ENCODE assay signal across 29 mouse cellular contexts in the genomic region with DNA sequence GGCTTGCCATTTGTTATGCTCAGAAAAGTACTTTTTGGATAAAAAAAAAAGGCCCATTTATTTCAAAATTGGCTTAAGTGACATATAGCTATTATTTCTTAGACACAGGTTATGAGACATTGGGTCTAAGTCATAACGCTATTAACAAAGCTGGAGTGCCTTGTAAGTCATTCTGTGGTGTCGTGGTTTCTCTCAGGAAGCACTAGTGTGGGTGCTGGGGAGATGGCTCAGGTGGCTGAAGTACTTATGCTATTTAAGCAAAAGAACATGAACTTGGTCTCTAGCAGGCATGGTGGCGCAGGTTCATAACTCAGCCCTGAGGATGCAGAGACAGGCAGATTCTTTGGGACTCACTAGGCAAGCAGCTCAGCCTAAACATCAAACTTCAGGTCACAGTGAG. TPM values are rescaled to one million over a fixed set of nuclear protein-coding genes. Genes with fewer than 3 reads are reported as not detected.
A peak's percentile ranks its signal among the peaks of the same experiment; 100 is the strongest.
DNase-seq lines count a peak whose midpoint lies in the region; ATAC-seq lines count a peak whose summit lies in the region.
"Had no signal": no experiment of that assay in that cellular context is flagged by ENCODE, and none has a peak within 500 bp of the region (broad histone marks: within the 10 kb centered on the region; RNA-seq: fewer than 3 reads in every experiment).

No protein-coding gene starts in this region.

- H3K36me3 ChIP-seq in heart, embryonic 10.5 days, result no peaks in the 10 kb centered on the region
- no peaks in the 10 kb centered on the region for H3K36me3 ChIP-seq in hindbrain, embryonic 14.5 days (replicated peaks; ENCODE audit: control insufficient read depth, insufficient read depth)
- H3K36me3 ChIP-seq: embryonic facial prominence, embryonic 13.5 days; embryonic facial prominence, embryonic 15.5 days; forebrain, embryonic 10.5 days; forebrain, embryonic 12.5 days had no signal

- DNase-seq in heart, embryonic 10.5 days (ENCODE audit: low spot score), result peak; percentile 16
- DNase-seq in heart, postnatal 14 days, result no peak
- no peak for DNase-seq in hindbrain, embryonic 14.5 days (ENCODE audit: low spot score)
- DNase-seq in frontal cortex, postnatal 36 days (ENCODE audit: low spot score in 2 of 2), result no peak
- DNase-seq: adrenal gland, adult 8-10 months; adrenal gland, postnatal 14 days; adrenal gland, postnatal 36 days; B cell, adult 2 months; cerebellum, adult 11-12 months; cerebellum, adult 2 months; cerebellum, adult 9-10 months; cerebellum, postnatal 10 days; cerebellum, postnatal 25 days; embryo, embryonic 11 days had no signal

- intact Hi-C loops in heart, postnatal 14 days (cut with DNase I), result no loop called here

- no peaks in the 10 kb centered on the region for H3K9me3 ChIP-seq in heart, embryonic 10.5 days
- no peaks in the 10 kb centered on the region for H3K9me3 ChIP-seq in hindbrain, embryonic 14.5 days (ENCODE audit: control insufficient read depth, low read length)
- H3K9me3 ChIP-seq: embryonic facial prominence, embryonic 13.5 days; embryonic facial prominence, embryonic 15.5 days; forebrain, embryonic 10.5 days; forebrain, embryonic 12.5 days had no signal

- H3K27ac ChIP-seq in heart, embryonic 10.5 days, result no peak overlapping the region
- H3K27ac ChIP-seq in hindbrain, embryonic 14.5 days, result no peak overlapping the region
- H3K27ac ChIP-seq: embryonic facial prominence, embryonic 13.5 days; embryonic facial prominence, embryonic 15.5 days; forebrain, embryonic 10.5 days; forebrain, embryonic 12.5 days had no signal

- no peak overlapping the region for H3K4me2 ChIP-seq in hindbrain, embryonic 14.5 days (replicated peaks)
- H3K4me2 ChIP-seq: embryonic facial prominence, embryonic 13.5 days; embryonic facial prominence, embryonic 15.5 days; forebrain, embryonic 12.5 days had no signal

- no peaks in the 10 kb centered on the region for H3K27me3 ChIP-seq in heart, embryonic 10.5 days (ENCODE audit: insufficient read depth, poor library complexity, severe bottlenecking)
- no peaks in the 10 kb centered on the region for H3K27me3 ChIP-seq in hindbrain, embryonic 14.5 days (ENCODE audit: control insufficient read depth, insufficient read depth, low read length)
- H3K27me3 ChIP-seq: CH12.LX; embryonic facial prominence, embryonic 13.5 days; embryonic facial prominence, embryonic 15.5 days; forebrain, embryonic 12.5 days; Patski had no signal

- ATAC-seq in common myeloid progenitor, adult 5-6 weeks (replicated peaks; ENCODE audit: low read depth, poor library complexity, severe bottlenecking), result peak; percentile 42; the same call in 1 of the 2 replicates
- no peak for ATAC-seq in hindbrain, embryonic 14.5 days (ENCODE audit: low FRiP score)
- ATAC-seq: activated CD4-positive, CD25-positive, alpha-beta regulatory T cell, adult 4 months; CD4-positive, CD25-positive, alpha-beta regulatory T cell, adult 4 months; forebrain, embryonic 14.5 days; forebrain, embryonic 16.5 days; Patski had no signal

- peaks cover 4% of the 10 kb centered on the region; the same call in 1 of the 2 replicates for H3K4me1 ChIP-seq in heart, embryonic 10.5 days
- no peaks in the 10 kb centered on the region for H3K4me1 ChIP-seq in hindbrain, embryonic 14.5 days (replicated peaks; ENCODE audit: control insufficient read depth, insufficient read depth, low read length)
- H3K4me1 ChIP-seq: embryonic facial prominence, embryonic 13.5 days; embryonic facial prominence, embryonic 15.5 days; forebrain, embryonic 10.5 days; forebrain, embryonic 12.5 days had no signal

- H3K4me3 ChIP-seq in heart, embryonic 10.5 days, result no peak overlapping the region
- H3K4me3 ChIP-seq in hindbrain, embryonic 14.5 days (replicated peaks; ENCODE audit: low read length), result no peak overlapping the region
- H3K4me3 ChIP-seq: embryonic facial prominence, embryonic 13.5 days; embryonic facial prominence, embryonic 15.5 days; erythroblast, embryonic 14.5 days; forebrain, embryonic 10.5 days; forebrain, embryonic 12.5 days had no signal

- 89% methylated on average over 3 of the region's 3 CpGs for WGBS in heart, embryonic 10.5 days
- 97% methylated on average over 3 of the region's 3 CpGs for WGBS in hindbrain, embryonic 14.5 days

- H3K9ac ChIP-seq in hindbrain, embryonic 14.5 days, result no peak overlapping the region
- H3K9ac ChIP-seq: embryonic facial prominence, embryonic 13.5 days; embryonic facial prominence, embryonic 15.5 days; forebrain, embryonic 12.5 days had no signal

RNA-seq across cellular contexts. Expression of a gene that starts 10.4 kb away (rescaled TPM):
- polyA plus RNA-seq in heart, embryonic 10.5 days (2016; fragmentation: Nextera tagmentation; extraction: Ambion mirVana), result 63.0 and 67.4 TPM in 2 replicates
- total RNA-seq in heart, postnatal 14 days (2021), result 10 to 100 TPM; 49.1 to 55.4 TPM
- 64.9 and 91.7 TPM in 2 replicates for total RNA-seq in common myeloid progenitor, adult 5-6 weeks (2017)
- 63.8 and 71.3 TPM in 2 replicates for polyA plus RNA-seq in hindbrain, embryonic 14.5 days (2014; fragmentation: Nextera tagmentation; extraction: Ambion mirVana)

RNA-seq across cellular contexts. Expression of a gene that starts 30.1 kb away (rescaled TPM):
- 8.6 and 10.5 TPM in 2 replicates for polyA plus RNA-seq in heart, embryonic 10.5 days (2016; fragmentation: Nextera tagmentation; extraction: Ambion mirVana)
- 10 to 100 TPM; 19.9 to 23.2 TPM for total RNA-seq in heart, postnatal 14 days (2021)
- 60.8 and 71.6 TPM in 2 replicates for total RNA-seq in common myeloid progenitor, adult 5-6 weeks (2017)
- polyA plus RNA-seq in hindbrain, embryonic 14.5 days (2014; fragmentation: Nextera tagmentation; extraction: Ambion mirVana), result 14.4 and 17.2 TPM in 2 replicates

RNA-seq across cellular contexts. Expression of a gene that starts 47.4 kb away (rescaled TPM):
- polyA plus RNA-seq in heart, embryonic 10.5 days (2016; fragmentation: Nextera tagmentation; extraction: Ambion mirVana), result not detected in 2 replicates
- not detected for total RNA-seq in heart, postnatal 14 days (2021)
- total RNA-seq in common myeloid progenitor, adult 5-6 weeks (2017), result not detected in 2 replicates
- polyA plus RNA-seq in hindbrain, embryonic 14.5 days (2014; fragmentation: Nextera tagmentation; extraction: Ambion mirVana), result not detected in 2 replicates
- total RNA-seq: adrenal gland, adult 18-20 months; adrenal gland, adult 8-10 months; adrenal gland, postnatal 14 days; adrenal gland, postnatal 36 days had no signal
- polyA plus RNA-seq: activated CD4-positive, CD25-positive, alpha-beta regulatory T cell, adult 4 months; CD4-positive, CD25-positive, alpha-beta regulatory T cell, adult 4 months; cerebellum, adult 2 months; embryonic facial prominence, embryonic 11.5 days; embryonic facial prominence, embryonic 13.5 days; embryonic facial prominence, embryonic 15.5 days; erythroblast, embryonic 14.5 days; forebrain, embryonic 10.5 days; forebrain, embryonic 12.5 days; forebrain, embryonic 14.5 days; G1E; Patski had no signal
